Mouse (Mus musculus) forebrain, embryonic 13.5 days (tissue): ENCODE data around the gene Fam198b. TPM values are rescaled to one million over a fixed set of nuclear protein-coding genes. Genes with fewer than 3 reads are reported as not detected.

Source experiments
- polyA plus RNA-seq: library from polyadenylated mRNA; unstranded; fragments of >200 nt; fragmentation: Nextera tagmentation; extraction: Ambion mirVana; gene quantifications from 2 replicates; pipeline ENCODE4 v1.2.1, GENCODE M21; 2015

Fam198b gene
- polyA plus RNA-seq, 1 experiment from 2014 or later, result 0.79 TPM

Other genes with a start within 250 kb of the Fam198b start
- gene Rxfp1, start 146.7 kb upstream of the Fam198b start, polyA plus RNA-seq, result 0.11 TPM in 1 of 2 replicates, not detected in the other
- gene Tmem144, start 31.8 kb upstream of the Fam198b start, polyA plus RNA-seq, result 3.3 and 4.0 TPM in 2 replicates